Mouse (Mus musculus) small intestine, adult 2 months (tissue): ENCODE measurements around the gene Iqgap1. TPM values are rescaled to one million over a fixed set of nuclear protein-coding genes. Genes with fewer than 3 reads are reported as not detected.

Source experiments
- H3K27ac ChIP-seq: fragments of 200-500 bp; 2 replicates; pipeline ENCODE4 v1.5.1; 2012; ENCODE audit warnings: low read depth, low read length, control low read depth, inconsistent platforms; ENCODE audit not compliant: insufficient read depth
- H3K27me3 ChIP-seq: fragments of 200-500 bp; 2 replicates; pipeline ENCODE4 v1.6.1; 2012; ENCODE audit warnings: mild to moderate bottlenecking, moderate library complexity, low read length, inconsistent platforms; ENCODE audit not compliant: control insufficient read depth, insufficient read depth
- H3K36me3 ChIP-seq: fragments of 200-500 bp; 2 replicates; pipeline ENCODE4 v1.6.1; 2012; ENCODE audit warnings: mild to moderate bottlenecking, low read length, control low read depth, inconsistent platforms; ENCODE audit not compliant: control insufficient read depth, insufficient read depth
- H3K4me1 ChIP-seq: fragments of 200-500 bp; 2 replicates; pipeline ENCODE4 v1.6.1; 2012; ENCODE audit warnings: low read length, inconsistent platforms, mixed read lengths; ENCODE audit not compliant: control insufficient read depth, insufficient read depth, insufficient read length
- H3K4me3 ChIP-seq: fragments of 200-500 bp; 2 replicates; pipeline ENCODE4 v1.5.1; 2012; ENCODE audit warnings: low read depth, mild to moderate bottlenecking, control low read depth, inconsistent platforms, low read length, moderate library complexity
- CTCF ChIP-seq: fragments of 200-500 bp; IDR thresholded peaks from 2 replicates; pipeline ENCODE4 v1.5.1; 2012; ENCODE audit warnings: low read depth, mild to moderate bottlenecking, control low read depth, inconsistent platforms, low read length, moderate library complexity, mixed read lengths; ENCODE audit not compliant: insufficient replicate concordance, insufficient read length; ENCODE audit errors: extremely low read depth
- POLR2A ChIP-seq: fragments of 200-500 bp; IDR thresholded peaks from 2 replicates; pipeline ENCODE4 v1.6.1; 2012; ENCODE audit warnings: low read depth, mild to moderate bottlenecking, control low read depth, inconsistent platforms, low read length, moderate library complexity
- WGBS: fragments of 180-500 bp; shearing (Covaris S2); methylation state at CpG from one replicate; pipeline ENCODE4 v1.1.7; 2018; 5-methylcytosine and 5-hydroxymethylcytosine counted together
- polyA plus RNA-seq: library from polyadenylated mRNA; depleted of rRNA; stranded (reverse); fragments of >200 nt; gene quantifications from 2 replicates; pipeline ENCODE4 v1.2.3, GENCODE M21; 2012

Gene Iqgap1
- polyA plus RNA-seq, 1 experiment = 28.9 TPM

GRCm38 (mm10) chr7:80864151-80864550 is 38.4 kb upstream of the Iqgap1 start:
- Histone ChIP-seq H3K36me3 (no peaks in the 10 kb centered on the region), H3K4me3 (no peak overlapping the region), H3K27me3 (no peaks in the 10 kb centered on the region), H3K4me1 (peaks cover 15% of the 10 kb centered on the region), H3K27ac (0 out of 2 replicates have a peak overlapping the region, but pooled peaks have one; percentile 55)
- WGBS = 73% methylated on average over 1 of the region's 1 CpGs
- no peak for TF ChIP-seq CTCF
- TF ChIP-seq POLR2A = no peak

- Histone ChIP-seq H3K4me3 (no peak overlapping the region), H3K36me3 (no peaks in the 10 kb centered on the region), H3K4me1 (peaks cover 15% of the 10 kb centered on the region), H3K27me3 (no peaks in the 10 kb centered on the region), H3K27ac (peak overlapping the region; percentile 55; the same call in 1 of the 2 replicates)
- TF ChIP-seq CTCF (no peak), POLR2A (no peak)
- 83% methylated on average over 5 of the region's 5 CpGs for WGBS
Observed at GRCm38 (mm10) chr7:80863520-80863919, 37.7 kb upstream of the Iqgap1 start.

- no peaks in the 10 kb centered on the region for H3K36me3 ChIP-seq
- TF ChIP-seq POLR2A = no peak
- TF ChIP-seq CTCF = no peak
- H3K4me3 ChIP-seq = no peak overlapping the region
- peaks cover 15% of the 10 kb centered on the region for H3K4me1 ChIP-seq
- 83% methylated on average over 2 of the region's 2 CpGs for WGBS
- H3K27me3 ChIP-seq = no peaks in the 10 kb centered on the region
- no peak overlapping the region for H3K27ac ChIP-seq
Observed at GRCm38 (mm10) chr7:80862475-80862874, 36.7 kb upstream of the Iqgap1 start.

- H3K4me1 ChIP-seq = peaks cover 9% of the 10 kb centered on the region
- peak; percentile 41; the same call in 1 of the 2 replicates for TF ChIP-seq POLR2A
- no peak for TF ChIP-seq CTCF
- peak within 1 kb of the TSS; percentile 94 for H3K4me3 ChIP-seq
- no peaks in the 10 kb centered on the region for H3K27me3 ChIP-seq
- WGBS = under 1% methylated on average over 40 of the region's 40 CpGs
- H3K27ac ChIP-seq = peak within 1 kb of the TSS; percentile 56
- H3K36me3 ChIP-seq = no peaks in the 10 kb centered on the region
Observed at GRCm38 (mm10) chr7:80860729-80861274, 35.0 kb upstream of the Iqgap1 start, which contains the start of gene Zscan2. TSS of gene Zscan2 (plus strand) at chr7:80860920.

- no peak overlapping the region for H3K27ac ChIP-seq
- H3K27me3 ChIP-seq = no peaks in the 10 kb centered on the region
- TF ChIP-seq POLR2A = no peak
- no peak for TF ChIP-seq CTCF
- H3K36me3 ChIP-seq = no peaks in the 10 kb centered on the region
- peaks cover 9% of the 10 kb centered on the region for H3K4me1 ChIP-seq
- under 1% methylated on average over 13 of the region's 13 CpGs for WGBS
- H3K4me3 ChIP-seq = peak overlapping the region; percentile 94
Observed at GRCm38 (mm10) chr7:80860227-80860626, 34.5 kb upstream of the Iqgap1 start.

- no peaks in the 10 kb centered on the region for H3K36me3 ChIP-seq
- H3K27me3 ChIP-seq = no peaks in the 10 kb centered on the region
- H3K4me1 ChIP-seq = peaks cover 6% of the 10 kb centered on the region; the same call in 1 of the 2 replicates
- H3K27ac ChIP-seq = no peak overlapping the region
- 10% methylated on average over 6 of the region's 6 CpGs for WGBS
- no peak overlapping the region for H3K4me3 ChIP-seq
- TF ChIP-seq CTCF (peak; percentile 60; the same call in 1 of the 2 replicates), POLR2A (no peak)
Observed at GRCm38 (mm10) chr7:80857181-80857580, 31.4 kb upstream of the Iqgap1 start.

GRCm38 (mm10) chr7:80855316-80855715 is 29.5 kb upstream of the Iqgap1 start:
- H3K36me3 ChIP-seq = no peaks in the 10 kb centered on the region
- H3K27ac ChIP-seq = no peak overlapping the region
- TF ChIP-seq POLR2A (no peak), CTCF (no peak)
- H3K4me3 ChIP-seq = no peak overlapping the region
- H3K27me3 ChIP-seq = no peaks in the 10 kb centered on the region
- peaks cover 3% of the 10 kb centered on the region; the same call in 1 of the 2 replicates for H3K4me1 ChIP-seq

GRCm38 (mm10) chr7:80853218-80853617 is 27.4 kb upstream of the Iqgap1 start:
- no peaks in the 10 kb centered on the region for H3K27me3 ChIP-seq
- no peaks in the 10 kb centered on the region for H3K4me1 ChIP-seq
- WGBS = 99% methylated on average over 3 of the region's 3 CpGs
- no peak overlapping the region for H3K27ac ChIP-seq
- H3K4me3 ChIP-seq = no peak overlapping the region
- TF ChIP-seq POLR2A (no peak), CTCF (no peak)
- no peaks in the 10 kb centered on the region for H3K36me3 ChIP-seq
